Mouse (Mus musculus) midbrain, postnatal 0 days (tissue): Measurements from ENCODE around the gene Nfib. TPM values are rescaled to one million over a fixed set of nuclear protein-coding genes. Genes with fewer than 3 reads are reported as not detected.
A peak's percentile ranks its signal among the peaks of the same experiment; 100 is the strongest.

ENCODE experiments used
- ATAC-seq: fragments of 200-750 bp; cut with Nextera tagmentation; 2 replicates; pipeline ENCODE4 v1.8.0; 2017; ENCODE audit warnings: moderate number of reproducible peaks, mild to moderate bottlenecking, moderate TSS enrichment, moderate library complexity; ENCODE audit not compliant: low FRiP score
- DNase-seq: peaks from one replicate; pipeline ENCODE4 v3.0.0-alpha.2; 2015; ENCODE audit warnings: low spot score
- H3K27ac ChIP-seq: fragments of 300-500 bp; sonication (generic); 2 replicates; pipeline ENCODE4 v1.5.1; 2014; ENCODE audit warnings: low read depth, mild to moderate bottlenecking, low read length, mixed read lengths
- H3K27me3 ChIP-seq: fragments of 300-500 bp; sonication (generic); 2 replicates; pipeline ENCODE4 v1.6.1; 2014; ENCODE audit warnings: low read length, control low read depth, mixed read lengths; ENCODE audit not compliant: insufficient read depth
- H3K36me3 ChIP-seq: fragments of 300-500 bp; sonication (generic); 2 replicates; pipeline ENCODE4 v1.6.1; 2014; ENCODE audit warnings: low read length, control low read depth, mixed read lengths; ENCODE audit not compliant: insufficient read depth
- H3K4me1 ChIP-seq: fragments of 300-500 bp; sonication (generic); 2 replicates; pipeline ENCODE4 v1.6.1; 2014; ENCODE audit warnings: mild to moderate bottlenecking, control low read depth, antibody characterized with exemption, low read length, mixed read lengths; ENCODE audit not compliant: insufficient read depth
- H3K4me2 ChIP-seq: fragments of 300-500 bp; sonication (generic); 2 replicates; pipeline ENCODE4 v1.6.1; 2014; ENCODE audit warnings: low read depth, mild to moderate bottlenecking, low read length, mixed read lengths; ENCODE audit not compliant: poor library complexity, severe bottlenecking
- H3K4me3 ChIP-seq: fragments of 300-500 bp; sonication (generic); 2 replicates; pipeline ENCODE4 v1.5.1; 2014; ENCODE audit warnings: low read depth, mild to moderate bottlenecking, low read length, moderate library complexity
- H3K9ac ChIP-seq: fragments of 300-500 bp; sonication (generic); replicated peaks from 2 replicates; pipeline ENCODE4 v1.6.1; 2014; ENCODE audit warnings: mild to moderate bottlenecking, low read length, moderate library complexity, mixed read lengths; ENCODE audit not compliant: poor library complexity, severe bottlenecking
- H3K9me3 ChIP-seq: fragments of 300-500 bp; sonication (generic); 2 replicates; pipeline ENCODE4 v1.6.1; 2016; ENCODE audit warnings: low read length, control low read depth
- CTCF ChIP-seq: IDR thresholded peaks from 2 replicates; pipeline ENCODE4 v1.5.1; 2016; ENCODE audit warnings: antibody characterized with exemption, mild to moderate bottlenecking
- WGBS: fragments of 180-500 bp; shearing (Covaris S2); extraction: QIAGEN DNeasy Blood & Tissue Kit; methylation state at CpG from one replicate; pipeline ENCODE4 v1.1.7; 2014; 5-methylcytosine and 5-hydroxymethylcytosine counted together
- polyA plus RNA-seq: library from polyadenylated mRNA; unstranded; fragments of >200 nt; fragmentation: Nextera tagmentation; extraction: Ambion mirVana; gene quantifications from 2 replicates; pipeline ENCODE4 v1.2.1, GENCODE M21; 2015
- total RNA-seq: library from RNA; depleted of rRNA; stranded (reverse); fragments of >200 nt; gene quantifications from 2 replicates; pipeline ENCODE4 v1.2.3, GENCODE M21; 2014

Gene Nfib
- total and polyA plus RNA-seq, 2 experiments from 2014 or later: 27.7 to 62.8 TPM

DNA sequence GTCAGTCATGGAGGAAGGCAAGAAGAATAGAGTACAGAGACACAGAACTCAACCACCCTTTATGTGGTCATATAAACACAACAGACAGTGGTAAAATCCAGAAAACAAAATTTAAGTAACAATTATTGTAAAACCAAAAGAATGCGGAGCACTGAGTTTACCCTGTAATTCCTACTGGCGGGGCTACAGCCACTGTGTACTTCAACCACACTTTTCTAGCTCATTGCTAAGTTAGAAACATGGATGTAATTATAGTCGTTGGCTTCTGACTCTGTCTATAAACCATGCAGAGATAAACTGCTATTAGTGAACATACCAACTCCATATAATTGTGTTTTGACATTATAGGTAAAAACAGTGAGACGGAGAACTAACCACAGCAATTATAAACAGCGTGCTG, 231.2 kb downstream of the Nfib start:
- Histone ChIP-seq H3K4me3 (no peak overlapping the region), H3K4me2 (no peak overlapping the region), H3K36me3 (no peaks in the 10 kb centered on the region), H3K9me3 (no peaks in the 10 kb centered on the region), H3K27ac (no peak overlapping the region), H3K9ac (no peak overlapping the region), H3K4me1 (no peaks in the 10 kb centered on the region), H3K27me3 (no peaks in the 10 kb centered on the region)
- TF ChIP-seq CTCF: no peak
- WGBS: 90% methylated on average over 5 of the region's 5 CpGs
- ATAC-seq (no peak), DNase-seq (no peak)

DNA sequence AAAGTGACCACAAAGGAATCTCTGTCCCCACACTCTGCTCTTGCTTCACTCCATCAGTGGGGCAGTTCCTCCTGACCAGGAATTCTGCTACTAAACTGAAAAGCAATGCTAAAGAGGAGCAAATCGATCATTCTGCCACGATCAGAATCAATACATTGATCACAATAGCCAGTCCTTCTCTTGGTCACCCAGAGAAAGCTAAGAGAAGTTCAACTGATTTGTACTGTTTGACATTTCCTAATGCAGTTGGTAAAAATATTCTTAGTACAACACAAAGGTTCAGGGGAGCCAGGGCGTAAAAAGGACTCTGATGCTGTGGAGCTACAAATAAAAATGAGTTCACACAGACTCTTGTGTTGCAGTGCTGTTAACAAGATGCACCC, 234.6 kb downstream of the Nfib start:
- no peaks in the 10 kb centered on the region for H3K27me3 ChIP-seq
- WGBS: 86% methylated on average over 3 of the region's 3 CpGs

DNA sequence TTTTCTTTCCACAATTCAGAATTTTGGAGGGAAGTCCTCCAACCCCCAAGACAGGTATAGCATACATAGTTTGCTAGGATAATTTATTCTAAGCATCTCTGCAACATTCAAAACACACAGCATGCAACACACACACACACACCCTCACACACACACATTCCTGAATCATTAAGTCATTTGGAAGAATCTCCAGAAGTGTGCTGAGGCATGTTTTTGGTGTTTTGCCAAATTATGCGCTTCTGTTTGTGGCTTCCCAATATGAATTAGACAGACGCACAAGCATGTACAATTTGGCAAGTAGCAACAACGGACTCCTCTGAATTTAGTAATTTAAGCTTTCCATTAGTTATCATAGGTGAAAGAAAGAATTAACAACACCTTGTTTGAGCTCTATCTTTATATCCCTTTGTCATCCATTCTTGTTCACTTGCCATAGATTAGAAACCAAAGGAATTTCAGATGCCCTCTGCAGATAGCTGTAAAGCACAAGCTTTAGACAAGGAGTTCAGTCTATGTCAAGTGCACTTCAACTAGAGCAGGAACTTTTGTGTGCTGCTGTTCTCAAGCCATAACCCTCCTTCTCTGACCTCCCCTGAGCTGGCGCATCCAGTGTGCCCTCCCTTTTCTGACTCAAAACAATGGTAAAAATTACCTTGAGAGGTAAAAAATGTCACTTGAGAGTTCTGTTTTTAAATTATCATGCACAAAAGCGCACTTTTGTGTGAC, 235.2 kb downstream of the Nfib start:
- Histone ChIP-seq H3K4me1 (no peaks in the 10 kb centered on the region), H3K9ac (no peak overlapping the region), H3K27ac (no peak overlapping the region), H3K27me3 (no peaks in the 10 kb centered on the region), H3K36me3 (no peaks in the 10 kb centered on the region), H3K9me3 (no peaks in the 10 kb centered on the region), H3K4me3 (no peak overlapping the region), H3K4me2 (no peak overlapping the region)
- ATAC-seq (no peak), DNase-seq (peak; percentile 38)
- no peak for TF ChIP-seq CTCF
- 82% methylated on average over 5 of the region's 5 CpGs for WGBS

More for the DNA sequence above, 234.6 kb downstream of the Nfib start:
- Histone ChIP-seq H3K4me2 (no peak overlapping the region), H3K9ac (no peak overlapping the region), H3K27ac (no peak overlapping the region), H3K4me1 (no peaks in the 10 kb centered on the region), H3K36me3 (no peaks in the 10 kb centered on the region), H3K4me3 (no peak overlapping the region), H3K9me3 (no peaks in the 10 kb centered on the region)
- no peak for TF ChIP-seq CTCF
- ATAC-seq (no peak), DNase-seq (no peak)

DNA sequence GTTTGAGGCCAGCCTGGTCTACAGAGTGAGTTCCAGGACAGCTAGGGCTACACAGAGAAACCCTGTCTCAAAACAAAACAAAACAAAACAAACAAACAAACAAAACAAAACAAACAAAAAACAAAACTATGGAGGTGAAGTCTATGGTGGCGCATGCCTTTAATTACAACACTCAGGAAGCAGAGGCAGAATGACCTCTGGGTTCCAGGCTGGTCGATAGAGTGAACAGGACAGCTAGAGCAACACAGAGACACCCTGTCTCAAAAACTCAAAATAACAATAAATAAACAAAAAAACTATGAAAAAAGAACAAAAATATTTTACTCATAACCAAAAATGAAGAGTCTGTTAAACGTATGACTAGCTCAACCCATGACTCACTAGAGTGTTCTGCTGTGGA, 236.6 kb downstream of the Nfib start:
- Histone ChIP-seq H3K4me3 (no peak overlapping the region), H3K27ac (no peak overlapping the region), H3K4me1 (no peaks in the 10 kb centered on the region), H3K27me3 (no peaks in the 10 kb centered on the region), H3K36me3 (no peaks in the 10 kb centered on the region), H3K4me2 (no peak overlapping the region), H3K9me3 (no peaks in the 10 kb centered on the region), H3K9ac (no peak overlapping the region)
- no peak for TF ChIP-seq CTCF
- 81% methylated on average over 3 of the region's 3 CpGs for WGBS
- DNase-seq (no peak), ATAC-seq (no peak)

DNA sequence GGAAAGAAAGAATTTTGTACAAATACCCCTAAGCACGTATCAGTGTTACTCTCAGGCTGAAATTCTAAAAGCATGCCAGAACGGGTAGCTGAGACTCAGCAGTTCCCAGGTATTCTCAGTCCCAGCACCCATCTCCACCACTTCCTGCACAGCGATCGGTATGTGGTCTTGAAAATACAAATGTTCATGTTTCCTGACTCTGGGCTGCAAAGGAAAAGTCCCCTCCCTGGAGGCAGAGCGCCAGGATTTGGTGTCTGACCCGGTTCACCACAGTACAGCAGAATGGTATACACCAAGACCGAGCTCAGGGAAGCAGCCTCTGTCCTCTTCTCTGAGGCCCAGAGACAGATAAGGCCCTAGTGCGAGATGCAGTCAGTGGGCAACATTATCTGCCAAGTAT, 238.8 kb downstream of the Nfib start:
- H3K4me1 ChIP-seq: no peaks in the 10 kb centered on the region
- no peak for TF ChIP-seq CTCF
- H3K27ac ChIP-seq: no peak overlapping the region
- no peaks in the 10 kb centered on the region for H3K36me3 ChIP-seq
- ATAC-seq (no peak), DNase-seq (no peak)
- H3K9me3 ChIP-seq: no peaks in the 10 kb centered on the region
- 66% methylated on average over 8 of the region's 8 CpGs for WGBS
- no peaks in the 10 kb centered on the region for H3K27me3 ChIP-seq
- no peak overlapping the region for H3K4me3 ChIP-seq
- no peak overlapping the region for H3K4me2 ChIP-seq
- H3K9ac ChIP-seq: no peak overlapping the region

DNA sequence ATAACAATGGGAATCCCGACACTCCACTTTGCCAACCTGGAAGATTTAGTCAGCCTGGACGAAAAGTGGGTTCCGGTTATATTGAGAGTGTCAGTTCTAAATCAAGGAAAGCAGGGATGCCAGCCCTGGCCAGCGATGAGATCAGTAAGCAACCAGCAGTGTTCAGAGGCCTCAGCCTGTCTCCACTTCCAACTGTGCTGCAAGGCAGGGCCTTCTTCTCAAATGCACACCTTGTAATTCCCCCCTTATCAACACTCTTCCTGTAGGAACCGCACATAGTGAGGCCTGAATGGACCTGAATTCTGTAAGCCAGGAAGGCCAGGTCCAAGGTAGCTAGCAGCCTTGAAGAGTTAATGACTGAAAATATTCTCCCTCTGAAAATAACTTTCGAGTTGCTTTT, 239.4 kb downstream of the Nfib start:
- WGBS: 51% methylated on average over 6 of the region's 6 CpGs
- H3K27ac ChIP-seq: peak overlapping the region; percentile 4
- TF ChIP-seq CTCF: no peak
- ATAC-seq (no peak), DNase-seq (no peak)
- no peak overlapping the region for H3K4me3 ChIP-seq
- no peaks in the 10 kb centered on the region for H3K9me3 ChIP-seq
- no peaks in the 10 kb centered on the region for H3K36me3 ChIP-seq
- no peaks in the 10 kb centered on the region for H3K27me3 ChIP-seq
- no peak overlapping the region for H3K9ac ChIP-seq
- H3K4me2 ChIP-seq: no peak overlapping the region
- no peaks in the 10 kb centered on the region for H3K4me1 ChIP-seq
